Mouse (Mus musculus) 416B (cell line): ENCODE measurements at regions not wholly inside any gene's neighbourhood (a gene's known extent, or its start where the extent isn't known, plus 50 kb on each side); places are given as distances from the start of the nearest gene placed in this dataset.

ENCODE experiments used
- DNase-seq: peaks from one replicate; pipeline ENCODE4 v3.0.0; 2011; ENCODE audit warnings: low read depth

- DNase-seq, result no peak
These were observed 74.3 kb upstream of the Irx3 start for GRCm38 (mm10) chr8:91876161-91876560.

- no peak for DNase-seq
These were observed 71.4 kb upstream of the Irx3 start for GRCm38 (mm10) chr8:91873232-91873631.

GRCm38 (mm10) chr8:91872278-91873115 is 70.6 kb upstream of the Irx3 start:
- no peak for DNase-seq

- no peak for DNase-seq
These were observed 65.2 kb upstream of the Irx3 start for GRCm38 (mm10) chr8:91867069-91867468.

- DNase-seq, result no peak
These were observed 64.2 kb upstream of the Irx3 start for GRCm38 (mm10) chr8:91866076-91866475.

- DNase-seq, result no peak
These were observed 63.5 kb upstream of the Irx3 start for GRCm38 (mm10) chr8:91865361-91865760.

- no peak for DNase-seq
These were observed 61.6 kb upstream of the Irx3 start for GRCm38 (mm10) chr8:91863505-91863904.

GRCm38 (mm10) chr8:91855881-91856280 is 54.0 kb upstream of the Irx3 start:
- no peak for DNase-seq

- DNase-seq, result no peak
These were observed 52.5 kb upstream of the Irx3 start for GRCm38 (mm10) chr8:91854369-91854768.

GRCm38 (mm10) chr8:91853803-91854202 is 51.9 kb upstream of the Irx3 start:
- DNase-seq, result no peak

- no peak for DNase-seq
These were observed 51.5 kb upstream of the Irx3 start for GRCm38 (mm10) chr8:91853336-91853735.
